Comparison of ENCODE assay signal across 13 mouse cellular contexts in the genomic region with DNA sequence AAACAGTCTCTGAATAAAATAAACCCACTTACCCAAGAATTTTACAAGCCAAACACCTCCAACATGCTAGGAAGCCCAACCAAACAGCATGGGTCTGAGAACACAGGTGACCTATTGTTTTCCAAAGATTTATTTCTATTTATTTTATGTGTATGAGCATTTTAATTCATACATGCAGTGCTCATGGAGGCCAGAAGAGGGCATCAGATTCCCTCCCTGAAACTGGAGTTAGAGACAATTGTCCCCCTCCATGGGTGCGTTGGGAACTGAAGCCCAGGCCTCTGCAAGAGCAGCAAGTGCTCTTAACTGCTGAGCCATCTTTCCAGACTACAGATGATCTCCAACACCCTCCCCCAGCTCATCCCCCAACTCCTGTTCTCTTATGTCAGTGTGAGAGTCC. TPM values are rescaled to one million over a fixed set of nuclear protein-coding genes. Genes with fewer than 3 reads are reported as not detected.
DNase-seq lines count a peak whose midpoint lies in the region; ATAC-seq and TF ChIP-seq lines count a peak whose summit lies in the region.
"Had no signal": no experiment of that assay in that cellular context is flagged by ENCODE, and none has a peak within 500 bp of the region (broad histone marks: within the 10 kb centered on the region; RNA-seq: fewer than 3 reads in every experiment).

No protein-coding gene starts in this region.

- ATAC-seq in heart, postnatal 0 days (ENCODE audit: insufficient read depth, low read depth) = no peak
- no peak for ATAC-seq in lung, postnatal 0 days
- no peak for ATAC-seq in activated CD4-positive, CD25-positive, alpha-beta regulatory T cell, adult 4 months
- ATAC-seq: forebrain, embryonic 13.5 days had no signal

- TF ChIP-seq CTCF in heart, postnatal 0 days (IDR thresholded peaks at IDR 0.05; ENCODE audit: low read depth) = peak; percentile 20; the same call in 1 of the 2 replicates
- peak; percentile 27; the same call in 1 of the 2 replicates for TF ChIP-seq CTCF in thymus, adult 2 months (IDR thresholded peaks at IDR 0.05; ENCODE audit: borderline replicate concordance, control insufficient read depth, extremely low read depth, insufficient read depth, low read length, poor library complexity)
- peak; percentile 57 for TF ChIP-seq CTCF in lung, postnatal 0 days (IDR thresholded peaks at IDR 0.05)

- peak overlapping the region; percentile 82 for H3K27ac ChIP-seq in heart, postnatal 0 days (ENCODE audit: low read depth)
- H3K27ac ChIP-seq in heart, embryonic 10.5 days = no peak overlapping the region
- H3K27ac ChIP-seq in thymus, adult 2 months (ENCODE audit: control insufficient read depth, insufficient read depth, low read length) = no peak overlapping the region
- peak overlapping the region; percentile 93 for H3K27ac ChIP-seq in lung, postnatal 0 days (ENCODE audit: low read length)
- H3K27ac ChIP-seq: forebrain, embryonic 13.5 days; limb, embryonic 12.5 days; midbrain, embryonic 12.5 days had no signal

- no peak overlapping the region for H3K9ac ChIP-seq in heart, postnatal 0 days (replicated peaks; ENCODE audit: low read depth, low read length)
- no peak overlapping the region for H3K9ac ChIP-seq in lung, postnatal 0 days (replicated peaks; ENCODE audit: low read depth)
- H3K9ac ChIP-seq: forebrain, embryonic 13.5 days; limb, embryonic 12.5 days; midbrain, embryonic 12.5 days had no signal

- no peak for DNase-seq in heart, postnatal 0 days (ENCODE audit: low spot score)
- DNase-seq in heart, embryonic 10.5 days (ENCODE audit: low spot score) = no peak
- peak; percentile 36 for DNase-seq in thymus, adult 2 months
- no peak for DNase-seq in thymus, adult 18-20 months
- no peak for DNase-seq in lung, postnatal 0 days (ENCODE audit: low spot score)
- DNase-seq in retina, postnatal 1 day = no peak
- DNase-seq in layer of hippocampus, adult 18-20 months (ENCODE audit: low spot score in 2 of 2) = no peak
- DNase-seq: cerebellum, adult 11 months; right cerebral cortex, postnatal 4 days had no signal

- no peaks in the 10 kb centered on the region for H3K27me3 ChIP-seq in heart, postnatal 0 days (ENCODE audit: control insufficient read depth, insufficient read depth, low read length)
- H3K27me3 ChIP-seq in heart, embryonic 10.5 days (ENCODE audit: insufficient read depth, poor library complexity, severe bottlenecking) = no peaks in the 10 kb centered on the region
- no peaks in the 10 kb centered on the region for H3K27me3 ChIP-seq in thymus, adult 2 months (ENCODE audit: control insufficient read depth, insufficient read depth, low read length)
- H3K27me3 ChIP-seq in lung, postnatal 0 days (replicated peaks; ENCODE audit: insufficient read depth, low read length) = no peaks in the 10 kb centered on the region
- H3K27me3 ChIP-seq: forebrain, embryonic 13.5 days; limb, embryonic 12.5 days; midbrain, embryonic 12.5 days had no signal

- 78% methylated on average over 1 of the region's 1 CpGs for WGBS in heart, postnatal 0 days
- WGBS in heart, embryonic 10.5 days = 96% methylated on average over 1 of the region's 1 CpGs
- 90% methylated on average over 1 of the region's 1 CpGs for WGBS in thymus, adult 2 months
- WGBS in lung, postnatal 0 days = 73% methylated on average over 1 of the region's 1 CpGs

- H3K4me3 ChIP-seq in heart, postnatal 0 days (ENCODE audit: low read depth, low read length) = no peak overlapping the region
- H3K4me3 ChIP-seq in heart, embryonic 10.5 days = no peak overlapping the region
- no peak overlapping the region for H3K4me3 ChIP-seq in thymus, adult 2 months (ENCODE audit: control insufficient read depth, insufficient read depth, low read length)
- H3K4me3 ChIP-seq in lung, postnatal 0 days (ENCODE audit: low read depth, low read length) = no peak overlapping the region
- H3K4me3 ChIP-seq: forebrain, embryonic 13.5 days; limb, embryonic 12.5 days; midbrain, embryonic 12.5 days had no signal

- no peaks in the 10 kb centered on the region for H3K9me3 ChIP-seq in heart, postnatal 0 days (replicated peaks; ENCODE audit: control insufficient read depth, low read length)
- no peaks in the 10 kb centered on the region for H3K9me3 ChIP-seq in heart, embryonic 10.5 days
- H3K9me3 ChIP-seq in lung, postnatal 0 days (ENCODE audit: low read length) = no peaks in the 10 kb centered on the region
- H3K9me3 ChIP-seq: limb, embryonic 12.5 days; midbrain, embryonic 12.5 days had no signal

- no peaks in the 10 kb centered on the region for H3K36me3 ChIP-seq in heart, postnatal 0 days (replicated peaks; ENCODE audit: control insufficient read depth, insufficient read depth, low read length)
- no peaks in the 10 kb centered on the region for H3K36me3 ChIP-seq in heart, embryonic 10.5 days
- no peaks in the 10 kb centered on the region for H3K36me3 ChIP-seq in thymus, adult 2 months (ENCODE audit: control insufficient read depth, insufficient read depth, low read length)
- no peaks in the 10 kb centered on the region for H3K36me3 ChIP-seq in lung, postnatal 0 days (ENCODE audit: insufficient read depth, low read length)
- H3K36me3 ChIP-seq: limb, embryonic 12.5 days; midbrain, embryonic 12.5 days had no signal

- peaks cover 16% of the 10 kb centered on the region for H3K4me1 ChIP-seq in heart, postnatal 0 days (ENCODE audit: control insufficient read depth, insufficient read depth)
- peaks cover 6% of the 10 kb centered on the region; the same call in 1 of the 2 replicates for H3K4me1 ChIP-seq in heart, embryonic 10.5 days
- H3K4me1 ChIP-seq in thymus, adult 2 months (replicated peaks; ENCODE audit: control insufficient read depth, insufficient read depth, low read length) = peaks cover 24% of the 10 kb centered on the region
- H3K4me1 ChIP-seq in lung, postnatal 0 days (ENCODE audit: insufficient read depth, low read depth, low read length) = peaks cover 12% of the 10 kb centered on the region; the same call in 1 of the 2 replicates
- H3K4me1 ChIP-seq: forebrain, embryonic 13.5 days; midbrain, embryonic 12.5 days had no signal

- no peak for TF ChIP-seq POLR2A in thymus, adult 2 months (IDR thresholded peaks at IDR 0.05; ENCODE audit: control insufficient read depth, extremely low read depth, insufficient read depth, low read length, poor library complexity)

- no peak overlapping the region for H3K4me2 ChIP-seq in heart, postnatal 0 days (ENCODE audit: low read depth, low read length)
- H3K4me2 ChIP-seq in lung, postnatal 0 days (replicated peaks; ENCODE audit: low read depth, low read length) = no peak overlapping the region
- H3K4me2 ChIP-seq: forebrain, embryonic 13.5 days; limb, embryonic 12.5 days; midbrain, embryonic 12.5 days had no signal

- TF ChIP-seq EP300 in heart, postnatal 0 days (IDR thresholded peaks at IDR 0.05; ENCODE audit: low read depth) = no peak
- no peak for TF ChIP-seq EP300 in lung, postnatal 0 days (IDR thresholded peaks at IDR 0.05)

RNA-seq across cellular contexts. Expression of gene Fos, which starts 57.9 kb away (rescaled TPM):
- total RNA-seq in heart, postnatal 0 days (2014; rRNA removed; ENCODE audit: low replicate concordance) = 12.8 and 18.5 TPM in 2 replicates
- 1.6 and 2.7 TPM in 2 replicates for polyA plus RNA-seq in heart, postnatal 0 days (2015; fragmentation: Nextera tagmentation; extraction: Ambion mirVana)
- 6.1 and 7.5 TPM in 2 replicates for polyA plus RNA-seq in heart, embryonic 10.5 days (2016; fragmentation: Nextera tagmentation; extraction: Ambion mirVana)
- 12.1 and 12.6 TPM in 2 replicates for polyA plus RNA-seq in thymus, adult 2 months (2012; rRNA removed)
- 30.8 and 33.8 TPM in 2 replicates for polyA plus RNA-seq in lung, postnatal 0 days (2015; fragmentation: Nextera tagmentation; extraction: Ambion mirVana)
- 10 to 100 TPM; 26.1 to 28.2 TPM for total RNA-seq in layer of hippocampus, adult 18-20 months (2021)
- 1 to 10 TPM; 6.7 to 9.6 TPM for polyA plus RNA-seq in activated CD4-positive, CD25-positive, alpha-beta regulatory T cell, adult 4 months (2017; shearing (Covaris generic))

Comparison
In these comparisons a context has a peak if more than half of its experiments do, and no peak if none do; other contexts are left out.
1. H3K27ac ChIP-seq: peak in heart, postnatal 0 days (single experiment) and lung, postnatal 0 days (single experiment); none in heart, embryonic 10.5 days (single experiment) and thymus, adult 2 months (single experiment).
2. Peak in every context shown above with its lines, with median percentiles within 50 percentile points of each other: CTCF ChIP-seq.